Mouse (Mus musculus) ES-E14 (cell line): ENCODE data around the gene Asf1b.

Experiments
- HCFC1 ChIP-seq: IDR thresholded peaks from 2 replicates; pipeline ENCODE4 v1.6.1; 2012; ENCODE audit warnings: low read length, inconsistent platforms, borderline replicate concordance; ENCODE audit not compliant: insufficient read depth
- ZNF384 ChIP-seq: IDR thresholded peaks from 2 replicates; pipeline ENCODE4 v1.6.1; 2012; ENCODE audit warnings: low read depth, low read length, inconsistent platforms

GRCm38 (mm10) chr8:83909311-83909710 is 46.0 kb upstream of the Asf1b start:
- TF ChIP-seq ZNF384, result no peak
- no peak for TF ChIP-seq HCFC1
